Mouse (Mus musculus) layer of hippocampus, adult 18-20 months (tissue): Measurements from ENCODE around the gene Tuba3a. TPM values are rescaled to one million over a fixed set of nuclear protein-coding genes. Genes with fewer than 3 reads are reported as not detected.
"Not testable (repeated sequence)": the region's sequence is repeated elsewhere in the genome, so short reads cannot be mapped to it uniquely, and the experiment has no call there.

Experiments
- DNase-seq, 2 experiments: peaks; one replicate each; pipeline ENCODE4 v3.0.0; 2022; ENCODE audit warnings: low spot score in 2 of 2
- total RNA-seq, 2 experiments: library from RNA; stranded (reverse); gene quantifications; 2 replicates each; pipeline ENCODE4 v1.2.3; 2021

The Tuba3a gene
- total RNA-seq, 2 experiments from 2014 or later = not detected

DNA sequence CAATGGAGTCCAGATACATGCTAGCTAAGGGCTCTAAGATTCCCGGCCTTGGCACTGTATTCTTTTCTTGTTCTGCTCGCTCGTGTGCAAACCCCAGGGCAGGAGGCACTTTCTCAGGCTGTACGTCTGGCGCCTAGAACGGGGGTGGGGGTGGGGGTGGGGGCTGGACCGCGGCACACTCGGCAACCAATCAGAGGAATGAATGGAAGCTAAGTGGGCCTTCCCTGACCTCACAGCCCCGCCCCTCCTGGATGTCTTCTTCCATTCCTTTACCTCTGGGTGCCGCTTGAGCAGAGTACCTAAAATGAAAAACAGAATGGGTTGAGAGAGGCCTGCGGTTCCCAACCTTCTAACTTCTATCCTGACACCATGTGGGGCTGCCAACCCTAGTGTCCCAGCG lies 23.1 kb upstream of the Tuba3a start:
- no peak for DNase-seq

DNA sequence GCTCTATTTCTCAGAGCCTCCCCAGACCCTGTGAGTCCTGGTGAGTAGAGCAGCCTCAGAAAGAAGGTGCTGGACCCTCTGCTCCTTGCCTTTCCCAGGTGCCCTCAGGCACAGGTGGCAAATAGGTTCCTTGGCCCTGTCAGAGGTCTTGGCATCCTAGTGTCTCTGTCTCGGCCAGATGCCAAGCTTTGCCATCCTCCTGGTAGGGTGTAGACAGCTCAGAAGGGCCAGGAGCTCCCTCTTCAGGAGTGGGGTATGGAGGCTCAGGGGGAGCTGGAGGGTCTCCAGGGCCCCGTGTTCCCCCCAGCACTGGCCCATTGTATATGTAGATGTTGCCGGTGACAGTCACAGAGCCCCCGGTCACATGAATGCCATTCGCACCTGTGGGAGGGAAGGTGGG lies 21.2 kb upstream of the Tuba3a start:
- no peak for DNase-seq

DNA sequence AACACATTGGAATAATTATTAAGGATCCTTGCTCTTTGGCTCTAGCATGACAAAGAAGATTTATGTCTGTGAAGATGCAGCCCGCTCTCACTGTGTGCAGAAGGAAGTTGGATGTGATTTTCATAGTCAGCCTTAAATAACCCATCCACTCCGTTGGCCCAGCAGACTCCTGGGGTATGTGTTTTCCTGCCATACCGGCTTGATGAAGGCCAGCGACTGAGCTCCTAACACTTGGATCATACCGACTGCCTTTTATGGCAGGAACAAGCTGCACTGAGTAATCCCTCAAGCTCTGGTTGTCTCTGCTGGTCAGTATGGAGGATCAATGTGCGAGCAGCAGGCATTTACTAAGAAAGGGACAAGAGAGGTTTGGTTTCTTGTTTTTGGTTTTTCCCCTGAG lies 19.6 kb upstream of the Tuba3a start:
- no peak for DNase-seq

DNA sequence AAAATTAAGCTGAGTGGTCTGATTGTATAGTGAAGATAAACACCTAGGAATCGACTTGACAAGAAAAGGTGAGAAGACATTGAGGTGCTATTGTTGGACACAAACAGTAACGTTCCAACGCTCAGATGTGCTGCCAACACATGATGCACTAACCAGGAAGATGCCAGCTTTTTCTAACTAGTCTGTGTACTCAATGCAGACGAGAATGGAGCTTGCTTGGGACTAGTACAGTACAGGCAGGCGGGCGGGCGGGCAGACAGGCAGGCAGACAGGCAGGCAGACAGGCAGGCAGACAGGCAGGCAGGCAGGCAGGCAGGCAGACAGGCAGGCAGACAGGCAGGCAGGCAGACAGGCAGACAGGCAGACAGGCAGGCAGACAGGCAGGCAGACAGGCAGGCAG lies 18.6 kb upstream of the Tuba3a start:
- not testable (repeated sequence) for DNase-seq

DNA sequence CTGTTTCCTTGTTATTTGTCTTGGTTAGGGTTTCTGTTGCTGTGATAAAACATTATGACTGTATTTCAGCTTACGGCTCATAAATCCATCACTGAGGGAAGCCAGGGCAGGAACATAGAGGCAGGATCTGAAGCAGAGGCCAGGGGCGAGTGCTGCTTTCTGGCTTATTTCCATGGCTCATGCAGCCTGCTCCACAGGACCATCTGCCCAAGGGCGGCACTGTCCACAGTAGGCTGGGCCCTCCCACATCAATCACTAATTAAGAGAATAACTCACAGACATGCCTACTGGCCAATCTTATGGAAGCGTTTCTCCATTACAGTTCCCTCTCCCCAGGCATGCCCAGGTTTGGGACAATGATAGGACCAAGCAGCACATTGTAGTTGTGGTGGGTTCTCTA lies 17.4 kb upstream of the Tuba3a start:
- no peak for DNase-seq

DNA sequence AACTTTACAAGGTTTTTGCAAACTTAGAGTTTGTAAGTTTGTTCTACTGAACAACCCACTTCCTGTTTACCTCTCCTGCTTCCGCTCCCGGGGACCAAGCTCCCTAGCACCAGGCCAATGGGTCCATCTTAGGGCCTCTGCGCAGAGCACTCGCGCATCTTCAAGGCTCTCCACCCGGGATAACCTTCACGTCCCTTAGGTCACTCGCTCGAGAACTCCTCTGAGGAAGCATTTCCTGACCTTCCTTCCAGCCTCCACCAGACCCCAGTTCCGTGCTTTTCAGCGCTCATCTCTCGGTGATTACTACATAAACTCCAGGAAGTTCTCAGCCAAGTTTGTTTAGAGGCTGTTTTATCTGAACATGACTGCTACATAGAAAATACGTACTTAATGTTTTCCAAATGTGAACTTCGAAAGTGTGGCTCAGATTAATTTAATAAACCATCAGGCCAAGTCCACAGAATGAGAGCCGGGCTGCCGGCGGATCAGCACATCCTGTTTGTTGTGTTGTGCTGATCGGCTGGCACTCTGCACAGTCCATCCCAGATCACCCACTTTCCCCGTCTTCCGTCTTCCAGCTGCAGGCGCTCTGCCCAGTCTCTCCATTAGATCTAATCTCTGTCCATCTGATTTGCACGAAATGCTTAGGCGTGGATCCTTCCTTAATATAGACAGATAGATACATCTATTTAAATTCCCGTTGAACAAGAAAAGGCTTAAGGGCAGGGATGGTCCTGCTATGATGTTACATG lies 16.6 kb upstream of the Tuba3a start:
- no peak for DNase-seq

DNA sequence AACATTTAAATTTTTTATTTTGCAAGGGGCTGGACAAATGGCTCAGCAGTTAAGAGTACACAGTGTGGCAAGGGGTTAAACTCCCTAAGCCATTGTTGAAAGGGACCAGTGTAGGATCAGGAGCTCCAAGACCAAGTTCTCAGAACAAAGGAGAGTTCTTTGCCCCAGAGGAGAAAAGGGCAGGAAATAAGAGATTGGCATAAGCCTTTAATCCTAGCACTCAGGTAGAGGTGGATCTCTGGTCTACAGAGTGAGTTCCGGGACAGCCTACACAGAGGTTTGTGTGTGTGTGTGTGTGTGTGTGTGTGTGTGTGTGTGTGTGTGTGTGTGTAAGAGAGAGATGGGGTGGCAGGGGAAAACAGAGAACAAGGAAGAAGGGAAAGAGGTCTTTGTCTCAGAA lies 15.1 kb upstream of the Tuba3a start:
- no peak for DNase-seq

DNA sequence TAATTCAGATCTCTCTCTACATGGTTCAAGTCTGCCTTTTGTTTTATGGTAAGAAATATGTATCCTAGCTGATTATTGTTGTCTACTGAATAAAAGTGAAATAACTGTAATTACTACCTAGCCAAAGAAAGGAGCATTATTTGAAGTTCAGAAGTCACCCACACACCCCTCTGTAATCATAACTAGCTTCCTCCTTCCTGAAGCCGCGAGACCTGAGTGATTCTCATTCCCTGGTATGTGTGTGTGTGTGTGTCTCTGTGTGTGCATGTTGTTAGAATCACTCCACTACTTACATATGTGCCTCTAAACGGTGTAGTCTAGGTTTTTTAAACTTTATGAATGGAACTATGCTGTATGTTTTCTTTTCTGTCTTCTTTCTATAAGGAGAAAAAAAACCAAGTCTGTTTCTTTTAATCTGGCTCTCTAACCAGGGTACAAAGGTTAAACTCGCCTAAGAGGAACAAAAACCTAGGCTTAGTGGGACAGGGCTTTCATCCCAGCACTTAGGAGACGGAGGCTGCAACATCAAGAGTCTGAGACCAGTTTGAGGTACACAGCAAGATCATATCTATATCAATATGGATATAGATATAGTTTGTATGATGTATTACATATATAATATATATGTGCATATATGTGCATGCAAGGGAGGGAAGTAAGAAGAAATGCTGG lies 11.4 kb upstream of the Tuba3a start:
- DNase-seq = no peak

DNA sequence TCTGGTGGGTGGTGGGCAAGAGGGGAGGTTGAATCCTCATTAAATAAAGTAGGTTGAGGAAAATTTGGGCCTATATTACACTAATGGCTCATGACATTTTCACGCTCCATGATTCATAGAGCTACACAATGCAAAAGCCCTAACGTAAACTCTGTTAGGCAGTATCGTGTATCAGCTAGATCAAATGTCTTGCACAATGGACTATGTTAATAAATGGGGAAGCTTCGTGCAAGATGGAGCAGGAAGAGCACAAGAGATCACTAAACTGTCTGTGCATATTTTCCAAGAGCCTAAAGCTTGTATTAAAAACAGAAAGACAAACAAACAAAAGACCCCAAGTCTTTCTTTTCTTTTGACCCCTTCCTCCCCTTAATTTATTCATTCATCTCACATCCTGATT lies 8.2 kb upstream of the Tuba3a start:
- DNase-seq = no peak

DNA sequence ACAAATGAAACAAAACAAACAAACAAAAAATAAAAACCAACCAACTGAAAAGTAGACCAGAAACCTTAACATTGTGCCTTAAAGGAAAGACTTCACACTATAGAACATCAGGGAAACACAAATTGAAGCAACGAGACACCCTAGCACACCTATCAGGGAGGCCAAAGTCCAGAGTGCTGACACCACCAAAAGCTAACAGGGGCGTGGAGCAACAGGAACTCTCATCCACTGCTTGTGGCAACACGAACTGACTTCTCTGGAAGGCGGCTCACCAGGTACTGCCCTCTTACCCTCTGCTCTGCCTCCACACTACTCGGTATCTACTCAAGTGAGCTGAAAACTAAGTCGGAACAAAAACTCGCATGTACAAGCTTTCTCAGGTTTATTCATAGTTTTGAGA lies 6.4 kb upstream of the Tuba3a start:
- no peak for DNase-seq

DNA sequence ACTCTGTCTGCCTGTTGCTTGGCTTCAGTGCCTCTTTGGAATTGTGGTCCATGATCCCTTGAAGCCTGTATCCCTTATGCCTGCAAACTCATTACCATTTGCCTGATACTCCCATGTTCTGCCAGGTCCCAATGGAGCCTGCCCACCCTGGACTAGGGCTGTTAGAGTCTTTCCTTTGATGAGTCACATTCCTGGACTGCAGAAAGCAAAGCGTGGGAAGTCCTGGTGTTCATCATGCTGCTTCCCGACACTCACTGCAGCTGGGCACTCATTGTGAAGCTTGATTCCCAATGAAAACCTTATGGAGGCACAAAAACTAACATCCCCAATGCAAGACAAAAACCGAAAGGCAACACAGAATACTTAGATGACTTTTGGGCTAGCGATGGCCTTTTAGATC lies 5.5 kb upstream of the Tuba3a start:
- DNase-seq = peak; percentile 35 to 63

DNA sequence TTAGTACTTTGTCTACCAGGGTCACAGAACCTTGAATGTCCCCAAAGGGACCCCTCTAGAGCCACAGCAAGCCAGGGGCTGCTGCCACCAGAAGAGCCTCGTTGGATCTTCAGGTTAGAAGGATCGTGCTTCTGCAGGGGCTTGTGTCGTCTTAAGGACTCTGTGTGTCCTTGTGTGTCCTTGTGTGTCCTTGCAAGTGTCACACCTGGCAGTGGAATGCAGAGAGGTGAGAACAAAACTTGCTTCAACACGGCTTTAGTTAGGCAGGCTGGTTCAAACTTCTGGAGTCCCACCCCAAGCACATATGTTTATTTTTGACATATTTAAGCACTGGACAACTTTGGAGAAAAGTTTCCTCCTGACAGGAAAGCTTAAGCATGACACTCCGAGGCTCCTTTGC lies 2.9 kb upstream of the Tuba3a start:
- DNase-seq = no peak

DNA sequence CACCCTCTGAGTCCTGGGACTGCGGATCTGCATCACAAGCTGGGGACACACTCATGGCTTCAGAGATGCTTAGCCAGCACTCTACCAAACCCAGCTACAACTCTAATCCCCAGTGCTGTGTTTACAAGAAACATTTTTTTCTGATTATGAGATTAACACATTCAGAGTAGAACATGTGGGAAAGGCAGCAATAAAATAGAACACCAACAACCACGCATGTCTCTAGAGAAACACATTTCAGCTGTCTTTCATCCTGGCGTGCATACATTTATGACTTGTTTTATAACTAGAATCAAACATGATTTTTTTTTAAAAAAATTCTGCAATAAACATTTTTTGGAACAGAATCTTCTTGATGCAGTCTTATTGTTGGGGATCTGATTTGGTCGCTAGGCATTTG lies 1.1 kb upstream of the Tuba3a start:
- DNase-seq = peak in 1 of 2 experiments; percentile 68

DNA sequence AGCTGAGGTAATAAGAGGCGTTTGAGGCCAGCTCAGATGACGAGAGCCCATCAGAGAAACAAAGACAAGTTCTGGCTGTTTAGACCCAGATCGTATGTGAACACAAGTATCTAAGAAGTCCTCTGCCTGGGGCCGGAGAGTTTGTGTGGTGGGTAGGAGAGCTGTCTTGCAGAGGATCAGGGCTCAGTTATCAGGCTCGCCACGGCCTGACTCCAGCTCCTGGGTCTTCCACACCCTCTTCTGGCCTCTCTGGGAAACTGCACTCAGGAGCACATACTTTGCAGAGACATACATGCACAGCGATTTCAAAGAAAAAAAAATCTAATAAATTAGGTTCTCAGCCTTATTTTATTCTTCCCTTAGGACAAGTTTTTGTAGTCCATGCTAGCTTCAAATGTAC lies 1.1 kb downstream of the Tuba3a start:
- no peak for DNase-seq

DNA sequence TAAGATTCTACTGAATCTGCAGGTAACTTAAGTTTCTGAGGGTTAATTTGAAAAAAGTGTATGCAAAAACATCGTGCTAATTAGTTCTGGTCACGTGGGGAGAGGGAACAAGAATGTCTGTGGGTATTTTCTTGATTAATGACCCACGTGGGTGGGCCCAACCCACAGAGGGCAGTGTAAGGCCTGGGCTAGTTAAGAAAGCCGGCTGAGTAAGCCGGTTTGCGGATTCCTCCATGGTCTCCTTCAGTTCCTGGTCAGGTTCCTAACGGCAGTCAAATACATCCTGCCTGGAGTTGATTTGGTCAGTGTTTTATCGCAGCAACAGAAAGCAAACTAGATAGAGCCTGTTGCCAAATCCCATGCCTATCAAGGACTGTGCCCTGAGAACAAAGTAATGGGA lies 1.6 kb downstream of the Tuba3a start:
- no peak for DNase-seq

DNA sequence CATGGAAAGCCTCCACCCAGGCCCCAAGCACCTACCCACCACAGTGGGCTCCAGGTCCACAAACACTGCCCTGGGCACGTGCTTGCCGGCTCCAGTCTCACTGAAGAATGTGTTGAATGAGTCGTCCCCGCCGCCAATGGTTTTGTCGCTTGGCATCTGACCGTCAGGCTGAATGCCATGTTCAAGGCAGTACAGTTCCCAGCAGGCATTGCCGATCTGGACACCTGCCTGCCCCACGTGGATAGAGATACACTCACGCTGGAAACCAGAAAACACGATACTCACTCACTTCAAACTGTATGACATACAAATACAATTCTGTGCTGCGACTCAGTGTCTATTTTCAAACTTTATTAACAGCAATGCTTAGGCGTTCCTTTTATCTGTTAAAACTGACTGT lies 3.1 kb downstream of the Tuba3a start:
- not testable (repeated sequence) for DNase-seq

DNA sequence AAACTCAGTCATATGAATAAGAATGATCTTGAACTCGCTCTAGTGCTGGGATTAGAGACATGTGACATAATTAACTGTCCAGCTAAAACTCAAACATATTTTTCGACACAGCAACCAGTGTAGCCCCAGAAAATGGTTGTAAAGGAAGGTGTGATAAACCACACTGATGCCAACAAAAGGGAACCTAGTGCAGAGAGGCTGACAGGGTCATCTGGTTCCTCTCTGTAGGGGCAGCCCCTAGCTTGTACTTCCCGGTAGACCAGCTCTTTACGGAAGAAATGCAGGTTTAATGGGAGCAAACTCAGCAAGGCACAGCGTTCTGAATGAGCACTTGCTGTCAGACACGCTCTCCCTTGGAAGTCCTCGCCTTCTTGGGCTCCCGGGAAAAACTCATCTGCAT lies 6.1 kb downstream of the Tuba3a start:
- no peak for DNase-seq

DNA sequence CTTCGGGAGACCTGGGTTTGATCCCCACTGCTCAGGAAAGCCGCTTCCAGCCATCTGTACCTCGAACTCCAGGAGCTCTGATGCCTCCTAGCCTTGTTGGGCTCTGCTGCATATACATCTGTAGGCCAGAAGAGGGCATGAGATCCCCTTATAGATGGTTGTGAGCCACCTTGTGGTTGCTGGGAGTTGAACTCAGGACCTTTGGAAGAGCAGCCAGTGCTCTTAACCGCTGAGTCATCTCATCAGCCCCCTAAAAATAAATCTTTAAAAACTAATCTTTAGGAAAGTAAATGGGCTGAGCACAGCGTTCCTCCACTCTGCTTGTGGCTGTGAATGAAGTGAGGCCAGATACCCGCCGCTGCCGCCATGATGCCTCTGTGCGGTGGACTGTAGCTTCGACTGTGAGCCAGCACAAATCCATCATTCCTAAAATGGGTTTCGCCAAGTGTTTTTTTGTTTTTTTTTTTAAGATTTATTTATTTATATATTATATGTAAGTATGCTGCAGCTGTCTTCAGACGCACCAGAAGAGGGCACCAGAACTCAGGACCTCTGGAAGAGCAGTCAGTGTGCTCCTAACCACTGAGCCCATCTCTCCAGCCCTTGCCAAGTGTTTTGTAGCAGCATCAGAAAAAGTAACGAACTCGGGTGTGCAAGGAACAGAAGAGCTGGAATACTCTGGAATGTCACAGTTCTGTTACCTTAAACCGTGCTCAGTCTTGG lies 10.8 kb downstream of the Tuba3a start:
- peak in 1 of 2 experiments; percentile 47 for DNase-seq

DNA sequence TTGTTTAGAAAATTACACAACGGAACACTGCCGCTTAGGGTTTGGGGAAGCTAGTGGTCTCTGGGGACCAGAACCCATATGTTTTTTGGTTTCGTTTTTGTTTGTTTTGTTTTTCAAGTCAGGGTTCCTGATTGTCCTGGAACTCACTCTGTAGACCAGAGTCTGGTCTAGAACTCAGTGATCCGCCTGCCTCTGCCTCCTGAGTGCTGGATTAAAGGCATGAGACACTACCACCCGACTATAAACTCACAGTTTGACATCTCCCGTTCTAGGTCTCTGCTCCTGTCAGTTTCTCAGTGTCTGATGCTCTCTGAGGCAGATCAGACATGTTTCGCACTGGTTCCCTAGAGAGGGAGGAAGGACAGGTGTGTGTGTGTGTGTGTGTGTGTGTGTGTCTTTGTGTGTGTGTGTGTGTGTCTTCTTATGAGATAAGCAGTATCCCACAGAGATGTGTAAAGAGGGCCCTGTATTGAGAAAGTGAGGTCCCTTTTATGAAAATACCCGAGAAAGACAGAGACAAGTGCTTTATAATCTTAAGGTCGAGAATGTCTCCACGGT lies 13.5 kb downstream of the Tuba3a start:
- no peak for DNase-seq

DNA sequence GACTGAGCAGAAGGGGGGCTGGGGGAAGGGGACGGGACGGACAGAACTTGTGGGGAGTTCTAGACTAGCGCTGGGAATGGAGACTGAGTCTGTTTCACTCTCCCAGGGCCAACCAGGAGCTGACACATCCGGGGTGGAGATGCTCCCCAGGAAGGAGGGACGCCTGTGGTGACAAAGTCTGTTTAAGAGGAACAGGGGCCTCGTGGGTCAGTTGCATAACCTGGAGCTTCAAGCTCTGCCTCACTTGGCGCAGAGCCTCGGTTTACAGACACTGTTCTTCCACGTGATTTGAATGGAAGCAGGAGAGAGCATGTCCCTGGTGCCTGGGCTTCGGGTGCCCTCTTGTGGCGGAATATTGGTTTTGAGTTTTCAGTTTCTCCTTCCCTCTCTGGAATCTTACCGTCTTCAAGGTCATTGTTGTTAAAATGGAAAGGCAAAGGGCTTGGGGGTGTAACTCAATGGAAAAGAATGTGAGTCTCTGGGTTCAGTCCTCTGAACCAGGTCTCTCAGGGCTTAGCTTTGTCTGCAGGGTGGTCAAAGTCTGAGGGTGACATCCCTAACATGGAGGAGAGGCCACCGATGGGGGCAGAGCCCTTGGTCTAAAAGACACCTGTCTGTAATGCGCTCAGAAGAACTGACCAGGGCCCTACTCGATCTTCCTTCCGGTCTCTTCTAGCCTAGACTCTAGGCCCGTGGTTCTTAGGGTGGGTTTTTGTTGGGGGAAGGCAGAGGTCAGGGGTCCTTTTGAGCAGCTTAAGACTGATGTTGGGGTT lies 14.2 kb downstream of the Tuba3a start:
- peak; percentile 87 to 97 for DNase-seq

DNA sequence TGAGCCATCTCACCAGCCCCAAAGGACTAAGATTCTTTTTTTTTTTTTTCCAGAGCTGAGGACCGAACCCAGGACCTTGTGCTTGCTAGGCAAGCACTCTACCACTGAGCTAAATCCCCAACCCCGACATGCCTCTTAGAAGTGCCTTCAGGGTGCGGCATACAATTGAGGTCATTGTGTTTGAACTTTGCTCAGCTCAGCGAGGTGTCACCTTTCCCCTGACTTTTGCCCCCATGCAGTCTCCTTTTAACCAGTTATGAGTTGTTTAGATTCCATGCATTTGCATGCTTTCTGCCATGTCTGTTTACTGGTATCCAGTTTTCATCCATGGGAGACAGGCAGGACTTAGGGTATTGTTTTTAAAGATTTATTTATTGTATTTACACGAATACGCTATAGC lies 17.0 kb downstream of the Tuba3a start:
- no peak for DNase-seq
